Mouse (Mus musculus) myocyte (in vitro differentiated cells): ENCODE measurements around the gene Gm10842. TPM values are rescaled to one million over a fixed set of nuclear protein-coding genes. Genes with fewer than 3 reads are reported as not detected.

Source experiments
- H3K27me3 ChIP-seq: one replicate; pipeline ENCODE4 v1.6.1; 2011; ENCODE audit not compliant: control insufficient read depth, insufficient read depth, insufficient read length
- H3K36me3 ChIP-seq: one replicate; pipeline ENCODE4 v1.6.1; 2011; ENCODE audit not compliant: control insufficient read depth, insufficient read depth
- H3K4me2 ChIP-seq: one replicate; pipeline ENCODE4 v1.6.1; 2011; ENCODE audit warnings: low read depth, control low read depth
- H3K4me3 ChIP-seq: one replicate; pipeline ENCODE4 v1.5.1; 2011; ENCODE audit warnings: mild to moderate bottlenecking, control low read depth, moderate library complexity
- H3K79me2 ChIP-seq: one replicate; pipeline ENCODE4 v1.6.1; 2011; ENCODE audit not compliant: control insufficient read depth, insufficient read depth
- H3ac ChIP-seq: one replicate; pipeline ENCODE4 v1.6.1; 2011; ENCODE audit not compliant: control insufficient read depth, insufficient read length
- CEBPB ChIP-seq: IDR thresholded peaks from 2 replicates; pipeline ENCODE4 v1.6.1; 2011; ENCODE audit warnings: mild to moderate bottlenecking, moderate library complexity; ENCODE audit not compliant: poor library complexity, insufficient read depth, severe bottlenecking
- E2F4 ChIP-seq: IDR thresholded peaks from one replicate; pipeline ENCODE4 v1.6.1; 2011; ENCODE audit warnings: mild to moderate bottlenecking, control low read depth, moderate library complexity; ENCODE audit not compliant: insufficient read depth
- MAX ChIP-seq: IDR thresholded peaks from one replicate; pipeline ENCODE4 v1.6.1; 2011; ENCODE audit warnings: low read depth, mild to moderate bottlenecking, control low read depth
- MYOD1 ChIP-seq, 3 experiments: IDR thresholded peaks; one replicate each; pipeline ENCODE4 v1.6.1; 2011; ENCODE audit warnings: control low read depth in 2 of 3, low read depth in 2 of 3, mild to moderate bottlenecking in 2 of 3, moderate library complexity in 1 of 3; ENCODE audit not compliant: insufficient read length in 2 of 3, control insufficient read depth in 1 of 3
- MYOG ChIP-seq, 3 experiments: IDR thresholded peaks; one replicate each; pipeline ENCODE4 v1.6.1; 2011; ENCODE audit warnings: control low read depth in 2 of 3, low read depth in 2 of 3, mild to moderate bottlenecking in 2 of 3; ENCODE audit not compliant: insufficient read length in 2 of 3, control insufficient read depth in 1 of 3, insufficient read depth in 1 of 3
- POLR2A ChIP-seq: IDR thresholded peaks from one replicate; pipeline ENCODE4 v1.6.1; 2011; ENCODE audit warnings: low read depth, mild to moderate bottlenecking, control low read depth, moderate library complexity; ENCODE audit not compliant: insufficient read length
- POLR2AphosphoS2 ChIP-seq: IDR thresholded peaks from one replicate; pipeline ENCODE4 v1.6.1; 2011; ENCODE audit warnings: low read depth, control low read depth; ENCODE audit not compliant: insufficient read length
- REST ChIP-seq: IDR thresholded peaks from one replicate; pipeline ENCODE4 v1.6.1; 2011; ENCODE audit warnings: mild to moderate bottlenecking, control low read depth, moderate library complexity; ENCODE audit not compliant: insufficient read depth, insufficient read length
- SRF ChIP-seq: IDR thresholded peaks from one replicate; pipeline ENCODE4 v1.6.1; 2011; ENCODE audit warnings: low read depth; ENCODE audit not compliant: control insufficient read depth, insufficient read length
- TCF12 ChIP-seq: IDR thresholded peaks from one replicate; pipeline ENCODE4 v1.6.1; 2011; ENCODE audit warnings: mild to moderate bottlenecking, control low read depth; ENCODE audit not compliant: poor library complexity, insufficient read depth, severe bottlenecking
- TCF3 ChIP-seq: IDR thresholded peaks from one replicate; pipeline ENCODE4 v1.6.1; 2011; ENCODE audit warnings: low read depth, control low read depth; ENCODE audit not compliant: insufficient read length
- USF1 ChIP-seq: IDR thresholded peaks from one replicate; pipeline ENCODE4 v1.6.1; 2011; ENCODE audit warnings: low read depth, mild to moderate bottlenecking, control low read depth, moderate library complexity
- polyA plus RNA-seq: library from polyadenylated mRNA; unstranded; fragments of >200 nt; fragmentation: generic; extraction: Trizol; gene quantifications from one replicate; pipeline ENCODE4 v1.2.1, GENCODE M21; 2012; ENCODE audit warnings: missing spikeins

The Gm10842 gene
- polyA plus RNA-seq, 1 experiment, result not detected

GRCm38 (mm10) chr11:105179523-105179922 is 32.8 kb downstream of the Gm10842 start:
- peak overlapping the region; percentile 84 for H3K4me2 ChIP-seq
- peak overlapping the region; percentile 90 for H3K4me3 ChIP-seq
- H3K79me2 ChIP-seq, result peaks cover 25% of the 10 kb centered on the region
- no peak overlapping the region for H3ac ChIP-seq
- TF ChIP-seq MAX, result no peak
- TF ChIP-seq E2F4, result no peak
- peaks cover 7% of the 10 kb centered on the region for H3K36me3 ChIP-seq
- no peaks in the 10 kb centered on the region for H3K27me3 ChIP-seq

GRCm38 (mm10) chr11:105180471-105181091 is 33.9 kb downstream of the Gm10842 start:
- TF ChIP-seq POLR2A (no peak), REST (no peak), TCF12 (no peak), POLR2AphosphoS2 (no peak), TCF3 (no peak), MAX (no peak), MYOG (IDR thresholded peaks at IDR 0.05; ENCODE audit: control insufficient read depth in 1 of 3, insufficient read depth in 1 of 3, insufficient read length in 2 of 3, low read depth in 2 of 3) (no peak), CEBPB (no peak), E2F4 (no peak), USF1 (no peak), SRF (no peak), MYOD1 (IDR thresholded peaks at IDR 0.05; ENCODE audit: control insufficient read depth in 1 of 3, insufficient read length in 2 of 3, low read depth in 2 of 3) (no peak)
- Histone ChIP-seq H3K4me2 (peak overlapping the region; percentile 84), H3K36me3 (peaks cover 17% of the 10 kb centered on the region), H3ac (peak overlapping the region; percentile 28), H3K4me3 (peak overlapping the region; percentile 90), H3K79me2 (peaks cover 35% of the 10 kb centered on the region), H3K27me3 (no peaks in the 10 kb centered on the region)

GRCm38 (mm10) chr11:105181126-105181637 is 34.5 kb downstream of the Gm10842 start:
- TF ChIP-seq POLR2A (peak; percentile 85), MYOG (IDR thresholded peaks at IDR 0.05; ENCODE audit: control insufficient read depth in 1 of 3, insufficient read depth in 1 of 3, insufficient read length in 2 of 3, low read depth in 2 of 3) (peak in 1 of 3 experiments; percentile 4), POLR2AphosphoS2 (peak; percentile 72), USF1 (no peak)
- Histone ChIP-seq H3K27me3 (no peaks in the 10 kb centered on the region), H3ac (peak overlapping the region; percentile 28), H3K4me2 (peak overlapping the region; percentile 84), H3K4me3 (peak overlapping the region; percentile 90), H3K36me3 (peaks cover 22% of the 10 kb centered on the region), H3K79me2 (peaks cover 41% of the 10 kb centered on the region)

- H3K36me3 ChIP-seq, result peaks cover 27% of the 10 kb centered on the region
- H3K27me3 ChIP-seq, result no peaks in the 10 kb centered on the region
- H3ac ChIP-seq, result peak overlapping the region; percentile 28
- H3K79me2 ChIP-seq, result peaks cover 48% of the 10 kb centered on the region
- TF ChIP-seq MYOG (IDR thresholded peaks at IDR 0.05; ENCODE audit: control insufficient read depth in 1 of 3, insufficient read depth in 1 of 3, insufficient read length in 2 of 3, low read depth in 2 of 3) (no peak), MYOD1 (IDR thresholded peaks at IDR 0.05; ENCODE audit: control insufficient read depth in 1 of 3, insufficient read length in 2 of 3, low read depth in 2 of 3) (peak in 1 of 3 experiments; percentile 11)
- H3K4me3 ChIP-seq, result peak overlapping the region; percentile 90
- peak overlapping the region; percentile 81 for H3K4me2 ChIP-seq
Observed at GRCm38 (mm10) chr11:105181689-105182460, 35.2 kb downstream of the Gm10842 start.

GRCm38 (mm10) chr11:105182461-105182855 is 35.8 kb downstream of the Gm10842 start:
- Histone ChIP-seq H3K36me3 (peaks cover 33% of the 10 kb centered on the region), H3ac (peak overlapping the region; percentile 28), H3K4me3 (peak overlapping the region; percentile 90), H3K79me2 (peaks cover 54% of the 10 kb centered on the region), H3K27me3 (no peaks in the 10 kb centered on the region), H3K4me2 (peak overlapping the region; percentile 81)
- no peak for TF ChIP-seq POLR2A
- TF ChIP-seq TCF12, result no peak
- TF ChIP-seq SRF, result no peak
- no peak for TF ChIP-seq TCF3
- no peak for TF ChIP-seq REST
- TF ChIP-seq POLR2AphosphoS2, result no peak
- TF ChIP-seq MYOD1 (IDR thresholded peaks at IDR 0.05; ENCODE audit: control insufficient read depth in 1 of 3, insufficient read length in 2 of 3, low read depth in 2 of 3), result no peak
- no peak for TF ChIP-seq MYOG (IDR thresholded peaks at IDR 0.05; ENCODE audit: control insufficient read depth in 1 of 3, insufficient read depth in 1 of 3, insufficient read length in 2 of 3, low read depth in 2 of 3)
- no peak for TF ChIP-seq MAX
- no peak for TF ChIP-seq CEBPB
- TF ChIP-seq USF1, result no peak
- TF ChIP-seq E2F4, result no peak
